Mouse (Mus musculus) layer of hippocampus, postnatal 14 days (tissue): ENCODE results near the gene Lipc. TPM values are rescaled to one million over a fixed set of nuclear protein-coding genes. Genes with fewer than 3 reads are reported as not detected.
"Not testable (repeated sequence)": the region's sequence is repeated elsewhere in the genome, so short reads cannot be mapped to it uniquely, and the experiment has no call there.

Source experiments
- DNase-seq, 2 experiments: peaks; one replicate each; pipeline ENCODE4 v3.0.0; 2021 to 2022; ENCODE audit warnings: low spot score in 2 of 2, mixed read lengths in 1 of 2
- total RNA-seq, 2 experiments: library from RNA; stranded (reverse); gene quantifications; 2 replicates each; pipeline ENCODE4 v1.2.3; 2021

The Lipc gene
- total RNA-seq, 2 experiments from 2014 or later = 0.45 to 1.1 TPM

DNA sequence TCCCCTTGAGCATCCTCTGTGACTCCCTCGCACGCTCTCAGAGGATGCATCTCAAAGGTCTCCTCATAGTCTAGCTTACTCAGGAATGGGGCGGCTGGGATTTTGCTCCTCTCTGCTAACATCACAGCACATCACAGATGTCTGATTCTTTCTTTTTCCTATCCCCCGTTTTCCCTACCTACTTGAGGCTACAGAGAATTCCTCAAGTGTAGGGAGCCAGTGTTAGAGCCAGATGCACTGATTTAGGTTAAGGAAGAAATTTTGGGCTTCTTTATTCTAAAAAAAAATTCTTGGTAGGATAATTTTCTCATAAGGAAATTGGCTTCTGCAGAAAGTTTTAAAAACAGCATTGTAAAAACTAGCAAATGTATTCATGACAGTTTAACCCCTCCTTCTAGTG, 84.6 kb downstream of the Lipc start:
- no peak for DNase-seq

DNA sequence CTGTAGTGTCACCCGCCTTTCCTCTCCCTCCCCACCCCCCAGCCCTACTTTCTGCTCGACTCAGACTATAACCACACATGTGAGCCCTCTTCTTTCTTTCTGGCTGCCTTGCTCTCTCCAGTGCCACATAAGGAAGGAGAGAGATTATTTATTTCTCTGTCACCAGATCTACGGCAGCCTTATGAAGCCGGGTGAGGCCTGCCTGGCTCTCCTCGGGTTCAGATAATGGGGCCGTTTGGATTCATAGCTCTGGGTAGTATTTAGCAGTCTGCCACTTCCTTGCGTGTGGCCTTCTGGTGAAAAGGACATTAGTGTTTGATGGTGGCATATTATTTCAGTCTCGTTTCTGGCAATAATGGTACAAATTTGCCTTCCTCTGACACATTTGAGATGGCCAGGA, 88.0 kb downstream of the Lipc start:
- DNase-seq = no peak

DNA sequence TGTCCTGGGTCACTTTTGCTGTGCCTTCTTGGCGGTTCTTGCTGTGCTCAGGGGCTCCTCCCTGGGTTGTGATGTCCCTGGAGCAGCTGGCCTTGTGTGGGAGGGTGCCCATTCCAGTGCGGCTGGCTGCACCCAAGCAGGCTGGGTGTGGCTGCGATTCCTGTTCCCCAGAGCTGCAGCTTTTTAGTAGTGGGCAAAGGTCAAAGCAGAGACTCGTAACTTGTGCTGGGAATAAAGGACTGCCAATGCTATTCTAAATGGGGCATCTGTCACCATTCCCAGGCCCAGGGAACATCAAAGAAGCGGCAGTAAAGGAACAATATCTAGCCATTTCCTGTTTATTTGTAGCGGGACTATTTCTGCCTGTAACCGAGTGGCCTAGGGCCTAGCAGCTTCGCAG, 88.7 kb downstream of the Lipc start:
- no peak for DNase-seq

DNA sequence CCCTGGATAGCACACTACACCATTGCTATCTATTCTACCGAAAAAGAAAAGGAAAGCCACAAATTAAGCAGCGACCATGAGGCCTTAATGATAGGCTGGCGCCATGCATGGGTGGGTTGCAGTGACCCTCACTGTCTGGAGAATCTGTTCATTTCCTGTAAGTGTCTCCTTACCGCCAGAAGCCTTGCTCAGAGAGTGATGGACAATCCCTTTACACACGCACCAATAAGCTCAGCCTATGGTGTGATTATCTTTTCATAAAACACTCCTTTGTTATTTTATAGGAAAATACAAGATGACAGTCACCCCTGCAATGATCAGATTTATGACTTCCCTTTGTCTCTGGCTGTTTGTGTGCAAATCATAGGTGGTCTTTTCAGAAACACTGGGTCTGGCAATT, 92.8 kb downstream of the Lipc start:
- DNase-seq = no peak

- no peak for DNase-seq
Measured at GRCm38 (mm10) chr9:70855868-70856267, 96.2 kb downstream of the Lipc start.

GRCm38 (mm10) chr9:70854950-70855349, 97.1 kb downstream of the Lipc start:
- no peak for DNase-seq

DNA sequence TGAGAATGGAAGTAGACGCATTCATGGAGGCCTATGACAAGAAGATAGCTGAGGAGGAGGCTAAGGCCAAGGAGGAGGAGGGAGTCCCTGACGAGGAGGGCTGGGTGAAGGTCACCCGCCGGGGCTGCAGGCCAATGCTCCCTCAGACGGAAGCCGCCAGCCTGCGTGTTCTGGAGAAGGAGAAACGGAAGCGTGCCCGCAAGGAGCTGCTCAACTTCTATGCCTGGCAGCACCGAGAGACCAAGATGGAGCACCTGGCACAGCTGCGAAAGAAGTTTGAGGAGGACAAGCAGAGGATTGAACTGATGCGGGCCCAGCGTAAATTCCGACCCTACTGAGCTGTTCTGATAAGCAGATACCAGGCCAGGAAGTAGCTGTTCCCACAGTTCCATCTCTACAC, 98.9 kb downstream of the Lipc start:
- not testable (repeated sequence) for DNase-seq

- no peak for DNase-seq
Measured at GRCm38 (mm10) chr9:70851533-70851932, 100.5 kb downstream of the Lipc start.

DNA sequence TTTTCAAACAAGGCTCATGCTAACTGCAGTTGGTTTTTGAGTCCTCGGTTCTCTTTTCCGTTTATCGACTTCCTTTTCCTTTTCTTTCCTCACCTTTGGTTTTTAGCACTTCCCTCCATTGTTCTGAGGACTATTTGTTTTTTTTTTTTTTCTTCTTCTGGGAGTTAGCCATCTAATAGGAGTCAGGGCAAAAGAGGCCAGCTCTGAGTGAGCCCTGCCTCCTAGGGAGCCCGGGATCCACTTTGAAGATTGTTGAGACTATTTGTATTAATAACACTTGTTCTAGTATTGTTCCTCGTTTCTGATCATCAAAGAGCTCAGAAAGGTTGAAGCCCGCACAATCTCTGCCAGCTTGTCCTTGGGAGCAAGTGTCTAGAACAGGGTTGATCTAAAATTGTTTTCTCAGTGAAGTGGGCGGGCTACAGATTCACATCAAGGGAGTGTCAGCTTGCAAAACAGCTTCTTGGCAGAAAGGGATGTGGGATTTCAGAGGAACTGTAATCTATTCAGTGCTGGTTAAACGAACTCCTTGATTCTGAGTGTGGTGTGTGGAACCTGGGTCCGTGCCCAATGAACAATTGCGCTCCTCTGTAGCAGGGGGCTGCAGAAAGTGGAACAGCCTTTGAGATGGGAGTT, 103.8 kb downstream of the Lipc start:
- DNase-seq = peak; percentile 34 to 60

GRCm38 (mm10) chr9:70847627-70848051, 104.4 kb downstream of the Lipc start:
- DNase-seq = peak in 1 of 2 experiments; percentile 34

GRCm38 (mm10) chr9:70843270-70843669, 108.8 kb downstream of the Lipc start:
- DNase-seq = no peak

DNA sequence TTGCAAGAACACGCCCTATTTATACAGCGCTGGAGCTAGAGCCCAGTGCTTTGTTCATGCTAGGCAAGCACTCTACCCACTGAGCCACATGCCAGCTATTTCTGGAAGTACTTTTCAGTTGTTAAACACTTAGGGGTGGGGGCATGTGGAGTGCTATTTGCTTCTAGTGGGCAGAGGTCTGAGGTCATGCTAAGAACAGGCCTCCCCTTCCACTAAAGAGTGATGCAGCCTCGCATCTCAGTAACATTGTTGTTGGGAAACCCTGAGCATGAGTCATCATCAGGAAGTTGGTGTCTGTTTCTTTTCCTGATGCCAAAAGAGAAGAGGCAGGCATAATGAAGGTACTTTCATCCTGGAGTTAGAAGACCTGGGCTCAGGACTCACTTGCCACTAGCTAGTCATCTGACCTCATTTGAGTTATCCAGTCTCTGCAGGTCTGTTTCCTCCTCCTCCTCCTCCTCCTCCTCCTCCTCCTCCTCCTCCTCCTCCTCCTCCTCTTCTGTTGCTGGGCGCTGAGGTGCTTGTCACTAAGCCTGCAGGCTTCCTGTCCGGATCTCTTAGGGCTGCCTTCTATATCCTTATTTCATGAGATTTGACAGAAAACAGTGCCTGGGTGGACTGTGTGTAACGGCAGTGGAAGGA, 109.6 kb downstream of the Lipc start:
- DNase-seq = no peak

- DNase-seq = no peak
Measured at GRCm38 (mm10) chr9:70841426-70842215, 110.4 kb downstream of the Lipc start.

- DNase-seq = no peak
Measured at GRCm38 (mm10) chr9:70840861-70841341, 111.1 kb downstream of the Lipc start.

DNA sequence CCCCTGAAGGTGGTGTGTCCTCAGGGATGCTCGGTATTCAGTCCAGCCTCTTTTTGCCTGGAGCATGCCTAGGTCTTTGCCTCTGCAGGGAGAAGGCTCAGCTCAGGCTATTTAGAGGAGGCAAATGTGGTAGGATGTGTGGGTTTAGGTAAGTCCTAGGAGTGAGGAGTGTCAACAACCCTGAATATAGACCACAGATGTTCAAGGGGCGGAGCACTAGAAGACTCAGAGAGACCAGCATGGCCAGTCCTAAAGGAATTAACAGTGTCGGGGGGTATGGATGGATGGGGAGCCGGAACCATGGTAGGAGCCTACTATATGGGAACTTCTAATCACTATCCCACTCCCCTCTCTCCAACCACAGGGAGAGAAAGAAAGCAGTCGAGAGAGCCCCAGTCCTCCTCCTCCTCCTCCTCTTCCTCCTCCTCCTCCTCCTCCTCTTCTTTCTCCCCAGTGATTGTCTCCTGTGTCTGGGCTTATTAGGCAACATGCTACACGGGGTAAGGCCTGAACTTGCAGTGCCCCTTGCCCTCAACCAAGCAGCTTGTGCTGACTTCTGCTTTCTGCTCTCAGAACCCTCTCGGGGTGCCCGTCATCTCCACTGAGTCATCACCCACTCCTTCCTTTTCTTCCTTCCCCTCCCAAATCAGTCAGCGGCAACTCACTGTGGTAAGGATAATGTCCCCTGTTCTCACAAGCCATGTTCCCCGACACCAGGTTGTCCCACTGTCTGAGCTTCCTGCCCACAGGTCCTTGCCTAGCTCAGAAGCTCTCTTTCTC, 113.7 kb downstream of the Lipc start:
- DNase-seq = no peak

DNA sequence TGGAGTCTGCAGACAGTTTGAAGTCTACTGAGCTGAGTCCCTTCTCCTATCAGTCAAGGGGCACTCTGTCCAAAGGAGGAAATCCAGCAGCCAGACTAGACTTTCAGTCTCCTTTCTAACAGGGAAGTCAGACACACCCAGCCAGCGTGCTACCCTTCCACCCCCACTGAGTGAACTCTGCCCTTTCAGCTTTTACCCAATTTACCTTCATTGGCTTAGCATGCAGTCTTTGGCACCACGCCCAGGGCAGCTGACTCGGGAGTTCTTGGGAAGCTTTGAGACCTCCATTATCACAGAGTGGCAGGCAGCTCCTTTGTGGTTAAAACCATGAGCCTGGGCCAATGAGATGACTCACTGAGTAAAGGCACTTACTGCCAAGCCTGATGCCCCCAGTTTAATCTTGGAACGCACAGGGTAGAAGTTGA, 117.3 kb downstream of the Lipc start:
- peak in 1 of 2 experiments; percentile 44 for DNase-seq

DNA sequence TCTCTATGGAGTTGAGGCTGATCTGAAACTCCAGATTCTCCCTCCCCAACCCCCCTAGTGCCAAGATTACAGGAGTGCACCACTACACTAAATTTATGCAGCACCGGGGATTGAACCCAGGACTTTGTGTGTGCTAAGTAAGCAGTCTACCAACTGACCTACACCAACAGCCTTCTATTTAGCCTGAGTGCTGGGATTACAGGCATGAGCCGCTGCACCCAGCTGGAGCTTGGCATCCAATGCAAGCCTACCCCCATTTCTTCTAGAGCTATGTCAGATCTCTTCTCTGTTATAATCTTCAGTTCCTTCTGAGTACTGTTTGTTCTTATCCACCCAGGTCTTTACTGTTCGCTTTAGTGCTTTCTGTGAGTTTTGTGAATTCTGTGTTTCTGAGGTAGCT, 117.8 kb downstream of the Lipc start:
- no peak for DNase-seq

DNA sequence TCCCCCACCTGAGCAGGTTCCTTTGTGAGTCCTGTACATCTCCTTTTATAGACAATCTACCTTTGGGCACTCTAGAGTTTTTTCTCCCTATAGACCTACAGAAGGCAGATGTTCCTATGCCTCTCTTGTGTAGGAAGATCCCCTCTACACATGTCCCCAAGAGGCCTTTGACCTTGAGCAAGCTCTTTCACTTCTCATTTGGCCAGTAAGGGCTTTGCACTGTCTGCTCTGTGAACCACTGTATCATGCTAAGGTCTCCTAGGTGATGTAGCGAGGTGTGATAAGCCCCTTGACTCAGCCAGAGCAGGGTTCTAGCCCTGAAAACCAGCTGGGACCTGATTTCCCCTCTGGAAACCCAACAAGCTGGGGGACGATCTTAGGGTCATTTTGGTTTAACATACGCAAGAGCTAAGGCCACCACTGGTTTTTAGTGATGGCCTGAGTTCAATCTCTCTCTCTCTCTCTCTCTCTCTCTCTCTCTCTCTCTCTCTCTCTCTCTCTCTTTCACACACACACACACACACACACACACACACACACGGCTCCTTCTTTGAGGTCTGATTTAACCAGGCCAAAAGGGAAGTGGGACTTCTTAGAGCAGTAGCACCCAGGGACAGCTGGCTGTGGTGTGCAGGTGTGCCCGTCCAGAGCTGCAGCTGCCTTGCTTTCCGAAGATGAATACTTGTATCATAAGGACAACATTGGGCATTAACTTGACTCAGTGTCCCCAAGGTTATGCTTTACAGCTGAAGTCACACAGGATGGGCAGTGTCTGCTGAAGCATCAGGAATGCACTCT, 118.7 kb downstream of the Lipc start:
- DNase-seq = no peak

GRCm38 (mm10) chr9:70832231-70832630, 119.8 kb downstream of the Lipc start:
- no peak for DNase-seq

GRCm38 (mm10) chr9:70830844-70831529, 121.0 kb downstream of the Lipc start:
- no peak for DNase-seq
